Mouse (Mus musculus): ENCODE data around the gene Gm10309. TPM values are rescaled to one million over a fixed set of nuclear protein-coding genes. Genes with fewer than 3 reads are reported as not detected.

Gene Gm10309
- total and polyA plus RNA-seq, 3 experiments = 0.17 to 0.53 TPM; not detected in 1

GRCm38 (mm10) chr17:86521252-86521651 lies 16.2 kb upstream of the Gm10309 start:
- in situ Hi-C loops (cut with MboI; ENCODE audit: low pct_ligation_motif_present, low pct_unique_long_range_greater_than_20kb, low sequenced_read_pairs) = loop anchor here (25.0 kb wide), 2 partner anchors 291 to 716 kb away; no protein-coding TSS in a partner anchor
- Histone ChIP-seq H3K9ac (ENCODE audit: insufficient read depth, low read depth) (no peak overlapping the region), H3K27ac (ENCODE audit: insufficient read depth, low read depth) (no peak overlapping the region), H3K4me1 (ENCODE audit: control insufficient read depth in 1 of 2, insufficient read depth in 2 of 2) (peaks cover 0 to 12% of the 10 kb centered on the region in 2 experiments; a peak in 2 of 4 replicates), H3K4me3 (replicated peaks in 1 of 3; ENCODE audit: low read depth in 2 of 3, low read length in 2 of 3, poor library complexity in 1 of 3) (no peak overlapping the region), H3K9me3 (replicated peaks; ENCODE audit: low read length) (no peaks in the 10 kb centered on the region), H3K27me3 (replicated peaks) (no peaks in the 10 kb centered on the region), H3K36me3 (replicated peaks in 1 of 2; ENCODE audit: control insufficient read depth in 1 of 2, insufficient read depth in 1 of 2, low read length in 1 of 2) (peaks cover 0 to 43% of the 10 kb centered on the region in 2 experiments), H3K4me2 (ENCODE audit: insufficient read depth, low read depth, poor library complexity, severe bottlenecking) (no peak overlapping the region), H3K79me2 (replicated peaks; ENCODE audit: control insufficient read depth, extremely low read depth, insufficient read depth, poor library complexity, severe bottlenecking) (no peaks in the 10 kb centered on the region)
- dilution Hi-C loops (cut with MboI; ENCODE audit: extremely low pct_ligation_motif_present, extremely low pct_unique_long_range_greater_than_20kb, low sequenced_read_pairs) = no loop called here
- TF ChIP-seq JUND (conservative IDR thresholded peaks at IDR 0.05; ENCODE audit: low read depth, low read length) (no peak), E2F4 (IDR thresholded peaks at IDR 0.05; ENCODE audit: insufficient replicate concordance, low read depth, low read length) (no peak), ZNF384 (IDR thresholded peaks at IDR 0.05; ENCODE audit: low read depth, low read length) (no peak), TBP (conservative IDR thresholded peaks at IDR 0.05; ENCODE audit: low read depth, low read length) (no peak), BHLHE40 (IDR thresholded peaks at IDR 0.05; ENCODE audit: low read depth, low read length) (no peak), KAT2A (IDR thresholded peaks at IDR 0.05; ENCODE audit: insufficient replicate concordance, low read length) (no peak), USF1 (IDR thresholded peaks at IDR 0.05; ENCODE audit: low read depth, low read length) (no peak), PAX5 (IDR thresholded peaks at IDR 0.05; ENCODE audit: low read length) (no peak), HCFC1 (IDR thresholded peaks at IDR 0.05; ENCODE audit: low read depth, low read length) (no peak), GABPA (IDR thresholded peaks at IDR 0.05; ENCODE audit: insufficient replicate concordance, low read depth, low read length) (no peak), CTCF (conservative IDR thresholded peaks at IDR 0.05 in 1 of 2, IDR thresholded peaks at IDR 0.05 in 1 of 2; ENCODE audit: low read depth in 2 of 2, low read length in 2 of 2) (no peak)
- DNase-seq (ENCODE audit: extremely low read depth) = no peak

DNA sequence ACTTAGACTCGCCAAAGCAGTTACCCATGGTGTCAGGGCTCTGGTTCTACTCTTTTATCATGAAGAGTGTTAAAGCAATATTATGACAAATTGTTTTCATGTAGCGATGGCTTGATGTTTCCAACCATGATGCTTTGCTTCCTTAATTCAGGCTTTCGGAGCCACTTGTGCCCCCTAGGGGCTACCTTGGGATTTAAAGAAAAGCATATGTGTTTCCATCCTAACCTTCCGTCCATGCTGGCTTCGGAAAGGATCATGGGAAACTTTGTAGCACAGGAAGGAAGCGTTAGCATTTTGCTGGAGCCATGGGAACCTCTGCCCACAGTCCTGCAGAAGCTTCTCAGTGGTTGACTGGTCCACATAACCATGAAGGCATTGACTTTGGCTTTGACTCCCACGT lies 13.6 kb upstream of the Gm10309 start:
- Histone ChIP-seq H3K4me1 (ENCODE audit: control insufficient read depth in 1 of 2, insufficient read depth in 2 of 2) (peaks cover 6 to 22% of the 10 kb centered on the region in 2 experiments), H3K9ac (ENCODE audit: insufficient read depth, low read depth) (no peak overlapping the region), H3K4me2 (ENCODE audit: insufficient read depth, low read depth, poor library complexity, severe bottlenecking) (no peak overlapping the region), H3K36me3 (replicated peaks in 1 of 2; ENCODE audit: control insufficient read depth in 1 of 2, insufficient read depth in 1 of 2, low read length in 1 of 2) (peaks cover 11 to 47% of the 10 kb centered on the region in 2 experiments), H3K27me3 (replicated peaks) (no peaks in the 10 kb centered on the region), H3K9me3 (replicated peaks; ENCODE audit: low read length) (no peaks in the 10 kb centered on the region), H3K79me2 (replicated peaks; ENCODE audit: control insufficient read depth, extremely low read depth, insufficient read depth, poor library complexity, severe bottlenecking) (no peaks in the 10 kb centered on the region), H3K27ac (ENCODE audit: insufficient read depth, low read depth) (no peak overlapping the region), H3K4me3 (replicated peaks in 1 of 3; ENCODE audit: low read depth in 2 of 3, low read length in 2 of 3, poor library complexity in 1 of 3) (no peak overlapping the region)
- no peak for TF ChIP-seq RCOR1 (conservative IDR thresholded peaks at IDR 0.05; ENCODE audit: low read depth, low read length)
- TF ChIP-seq TCF12 (IDR thresholded peaks at IDR 0.05; ENCODE audit: low read depth, low read length) = no peak
- no peak for TF ChIP-seq ZNF384 (IDR thresholded peaks at IDR 0.05; ENCODE audit: low read depth, low read length)
- no peak for TF ChIP-seq HCFC1 (IDR thresholded peaks at IDR 0.05; ENCODE audit: low read depth, low read length)
- TF ChIP-seq SMC3 (IDR thresholded peaks at IDR 0.05; ENCODE audit: low read depth, low read length) = peak; percentile 37
- TF ChIP-seq IRF4 (IDR thresholded peaks at IDR 0.05; ENCODE audit: low read depth, low read length) = no peak
- TF ChIP-seq POLR2AphosphoS2 (IDR thresholded peaks at IDR 0.05; ENCODE audit: low read depth, low read length) = no peak
- peak; percentile 8 to 50; a peak in 2 of 4 replicates for TF ChIP-seq CTCF (conservative IDR thresholded peaks at IDR 0.05 in 1 of 2, IDR thresholded peaks at IDR 0.05 in 1 of 2; ENCODE audit: low read depth in 2 of 2, low read length in 2 of 2)
- TF ChIP-seq MYC (IDR thresholded peaks at IDR 0.05; ENCODE audit: low read depth, low read length) = no peak
- TF ChIP-seq JUND (conservative IDR thresholded peaks at IDR 0.05; ENCODE audit: low read depth, low read length) = no peak
- peak; percentile 13 for TF ChIP-seq RAD21 (IDR thresholded peaks at IDR 0.05; ENCODE audit: low read depth, low read length)
- TF ChIP-seq TBP (conservative IDR thresholded peaks at IDR 0.05; ENCODE audit: low read depth, low read length) = no peak
- no peak for TF ChIP-seq NRF1 (IDR thresholded peaks at IDR 0.05; ENCODE audit: low read depth, low read length)
- no peak for TF ChIP-seq POLR2A (IDR thresholded peaks at IDR 0.05; ENCODE audit: low read depth, low read length)
- dilution Hi-C loops (cut with MboI; ENCODE audit: extremely low pct_ligation_motif_present, extremely low pct_unique_long_range_greater_than_20kb, low sequenced_read_pairs) = no loop called here
- in situ Hi-C loops (cut with MboI; ENCODE audit: low pct_ligation_motif_present, low pct_unique_long_range_greater_than_20kb, low sequenced_read_pairs) = loop anchor here (25.0 kb wide), 2 partner anchors 294 to 719 kb away; no protein-coding TSS in a partner anchor
- no peak for DNase-seq (ENCODE audit: extremely low read depth)
